Mouse (Mus musculus): ENCODE results near the gene Grasp.

GRCm38 (mm10) chr15:101181500-101181899 is 42.5 kb upstream of the Grasp start:
- no peak for TF ChIP-seq CTCF (IDR thresholded peaks at IDR 0.05; ENCODE audit: extremely low read depth, insufficient read depth, low read length)
- no peak for TF ChIP-seq POLR2A (IDR thresholded peaks at IDR 0.05; ENCODE audit: extremely low read depth, insufficient read depth, low read length)

Measured in cortical plate, adult 2 months (tissue).